Mouse (Mus musculus) brain, adult 2 months (tissue): ENCODE data around the gene Cxcl3.
"Not testable (repeated sequence)": the region's sequence is repeated elsewhere in the genome, so short reads cannot be mapped to it uniquely, and the experiment has no call there.

ENCODE experiments used
- DNase-seq: peaks from one replicate; pipeline ENCODE4 v3.0.0; 2011; ENCODE audit warnings: low read depth, low spot score

Gene Cxcl3

DNA sequence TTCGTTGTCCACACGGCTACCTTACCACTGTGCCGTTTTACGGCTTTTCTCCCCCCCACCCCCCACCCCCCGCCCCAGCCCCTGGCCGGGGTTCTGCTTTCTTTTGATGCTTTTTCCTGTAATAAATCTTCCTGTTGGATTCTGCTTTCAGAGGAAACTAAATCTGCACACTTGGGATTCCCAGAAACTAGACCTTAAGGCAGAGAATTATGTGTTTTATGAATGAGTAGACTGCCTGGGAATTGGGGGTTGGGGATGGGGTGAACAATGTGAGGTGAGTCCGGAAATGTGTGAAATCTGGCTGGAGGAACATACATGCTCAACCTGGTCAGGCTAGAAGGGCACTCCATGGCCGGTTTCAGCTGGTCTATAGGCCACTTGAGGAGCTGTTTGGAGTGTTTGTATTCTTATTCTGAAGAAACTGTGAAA lies 4.2 kb downstream of the Cxcl3 start:
- DNase-seq: no peak

- DNase-seq: no peak
Measured at GRCm38 (mm10) chr5:90794195-90794625, 8.3 kb downstream of the Cxcl3 start, which contains the start of gene Cxcl15. Gene Cxcl15, plus strand, starts transcription at chr5:90794534.

DNA sequence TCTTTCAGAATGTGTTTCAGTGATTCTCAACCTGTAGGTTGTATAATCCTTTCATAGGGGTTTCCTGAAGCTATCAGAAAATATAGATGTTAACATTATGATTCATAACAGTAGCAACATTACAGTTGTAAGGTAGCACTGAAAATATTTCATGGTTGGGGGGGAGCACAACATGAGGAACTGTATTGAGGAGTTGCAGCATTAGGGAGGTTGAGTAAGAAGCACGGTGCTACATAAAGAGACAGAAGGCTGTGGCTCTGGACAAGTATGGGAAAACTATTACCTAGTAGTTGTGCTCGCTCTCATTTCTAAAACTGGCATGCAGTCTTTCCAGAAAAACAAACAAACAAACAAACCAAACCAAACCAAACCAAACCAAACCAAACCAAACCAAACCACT lies 9.5 kb downstream of the Cxcl3 start:
- not testable (repeated sequence) for DNase-seq

DNA sequence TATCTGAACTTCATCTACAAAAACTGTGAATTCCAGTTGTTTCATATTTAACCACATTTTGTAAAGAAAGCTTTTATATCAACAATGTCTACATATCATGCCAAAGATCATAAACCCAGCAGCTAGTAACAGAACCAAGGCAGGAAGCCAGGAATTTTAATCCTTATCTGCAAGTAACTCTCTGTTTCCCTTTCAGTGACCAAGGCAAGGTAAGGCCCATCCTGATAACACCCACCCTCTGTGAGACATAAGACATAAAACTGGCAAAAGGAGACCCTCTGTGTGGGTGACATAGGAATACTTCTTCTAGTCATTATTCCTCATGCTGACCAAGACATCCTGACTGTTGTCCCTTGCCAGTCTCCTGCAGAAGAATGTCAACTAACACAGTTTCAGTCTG lies 18.7 kb downstream of the Cxcl3 start:
- no peak for DNase-seq

- DNase-seq: peak; percentile 1
Measured at GRCm38 (mm10) chr5:90806050-90806449, 20.1 kb downstream of the Cxcl3 start.

- no peak for DNase-seq
Measured at GRCm38 (mm10) chr5:90807176-90807950, 21.5 kb downstream of the Cxcl3 start.

GRCm38 (mm10) chr5:90819756-90820155 lies 33.9 kb downstream of the Cxcl3 start:
- DNase-seq: no peak

- DNase-seq: no peak
Measured at GRCm38 (mm10) chr5:90832145-90832767, 46.4 kb downstream of the Cxcl3 start.

DNA sequence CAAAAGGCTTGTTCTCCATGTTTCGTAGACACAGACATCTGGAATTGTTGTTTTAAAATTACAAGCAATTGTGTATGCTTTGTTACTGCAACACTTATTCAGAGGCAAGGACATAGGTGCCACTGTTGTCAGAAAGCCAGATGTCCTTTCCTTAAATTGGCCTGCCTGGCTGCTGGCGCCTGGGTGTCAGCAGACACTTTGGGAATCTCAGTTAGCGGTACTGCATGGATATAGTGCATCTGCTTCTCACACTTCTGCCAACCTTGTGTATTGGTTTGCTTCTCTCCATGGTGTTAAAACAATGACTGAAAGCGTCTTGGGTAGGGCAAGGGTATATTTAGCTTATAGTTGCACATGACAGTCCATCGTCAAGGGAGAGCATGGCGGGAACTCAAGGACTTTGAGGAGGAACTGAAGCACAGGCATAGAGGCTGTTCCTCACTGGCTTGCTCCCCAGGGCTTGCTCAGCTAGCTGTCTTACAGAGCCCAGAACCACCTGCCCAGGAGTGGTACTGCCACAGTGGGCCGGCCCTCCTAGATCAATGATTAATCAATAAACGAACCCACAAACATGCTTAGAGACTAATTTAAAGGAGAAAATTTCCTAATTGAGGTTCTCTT lies 47.0 kb downstream of the Cxcl3 start:
- no peak for DNase-seq

GRCm38 (mm10) chr5:90834436-90834835 lies 48.5 kb downstream of the Cxcl3 start:
- no peak for DNase-seq

DNA sequence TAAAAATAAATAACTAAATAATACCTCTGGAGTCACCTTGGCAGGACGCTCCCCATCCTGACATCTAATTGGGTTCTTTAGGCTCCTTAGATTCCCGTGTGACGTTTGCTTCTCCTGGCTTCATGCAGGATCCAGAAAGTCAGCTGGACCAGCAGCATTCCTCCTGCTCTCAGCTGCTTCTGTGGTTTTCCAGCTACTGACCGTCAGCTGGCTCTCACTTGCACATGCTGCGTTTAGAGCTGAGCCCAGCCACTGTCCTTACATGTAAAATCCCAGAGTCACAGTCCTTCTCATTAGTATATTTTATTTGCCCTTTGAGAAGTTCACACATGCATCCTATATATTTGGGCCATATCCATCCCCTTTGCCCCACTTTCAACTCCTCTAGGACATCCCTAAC lies 52.7 kb downstream of the Cxcl3 start:
- DNase-seq: no peak
